Mouse (Mus musculus) limb, embryonic 11.5 days (tissue): ENCODE measurements at regions not wholly inside any gene's neighbourhood (a gene's known extent, or its start where the extent isn't known, plus 50 kb on each side); places are given as distances from the start of the nearest gene placed in this dataset.

ENCODE experiments used
- ATAC-seq: fragments of 200-750 bp; cut with Nextera tagmentation; 2 replicates; pipeline ENCODE4 v1.8.0; 2017; ENCODE audit warnings: low read depth; ENCODE audit not compliant: insufficient number of reproducible peaks, low FRiP score, low TSS enrichment
- DNase-seq: peaks from one replicate; pipeline ENCODE4 v3.0.0-alpha.2; 2015; ENCODE audit warnings: low spot score
- H3K27ac ChIP-seq: fragments of 300-500 bp; sonication (generic); replicated peaks from 2 replicates; pipeline ENCODE4 v1.5.1; 2014; ENCODE audit warnings: low read depth, mild to moderate bottlenecking, low read length
- H3K27me3 ChIP-seq: fragments of 300-500 bp; sonication (generic); 2 replicates; pipeline ENCODE4 v1.6.1; 2014; ENCODE audit warnings: mild to moderate bottlenecking, low read length, mixed read lengths; ENCODE audit not compliant: control insufficient read depth, insufficient read depth
- H3K36me3 ChIP-seq: fragments of 300-500 bp; sonication (generic); 2 replicates; pipeline ENCODE4 v1.6.1; 2014; ENCODE audit warnings: mild to moderate bottlenecking, low read length, moderate library complexity, mixed read lengths; ENCODE audit not compliant: control insufficient read depth, insufficient read depth
- H3K4me1 ChIP-seq: fragments of 300-500 bp; sonication (generic); 2 replicates; pipeline ENCODE4 v1.6.1; 2014; ENCODE audit warnings: low read length, mixed read lengths; ENCODE audit not compliant: control insufficient read depth, insufficient read depth
- H3K4me2 ChIP-seq: fragments of 300-500 bp; sonication (generic); 2 replicates; pipeline ENCODE4 v1.6.1; 2014; ENCODE audit warnings: low read depth, mild to moderate bottlenecking, moderate library complexity; ENCODE audit not compliant: severe bottlenecking
- H3K4me3 ChIP-seq: fragments of 300-500 bp; sonication (generic); 2 replicates; pipeline ENCODE4 v1.5.1; 2014; ENCODE audit warnings: low read depth, low read length
- H3K9ac ChIP-seq: fragments of 300-500 bp; sonication (generic); 2 replicates; pipeline ENCODE4 v1.6.1; 2014; ENCODE audit warnings: mild to moderate bottlenecking, low read length
- H3K9me3 ChIP-seq: fragments of 300-500 bp; sonication (generic); 2 replicates; pipeline ENCODE4 v1.6.1; 2016; ENCODE audit warnings: low read length; ENCODE audit not compliant: control insufficient read depth
- WGBS: fragments of 180-500 bp; shearing (Covaris S2); extraction: QIAGEN DNeasy Blood & Tissue Kit; methylation state at CpG from one replicate; pipeline ENCODE4 v1.1.7; 2014; 5-methylcytosine and 5-hydroxymethylcytosine counted together

- H3K4me3 ChIP-seq, result no peak overlapping the region
- H3K27ac ChIP-seq, result no peak overlapping the region
- DNase-seq (no peak), ATAC-seq (no peak)
- H3K9ac ChIP-seq, result no peak overlapping the region
- no peaks in the 10 kb centered on the region for H3K36me3 ChIP-seq
- no peak overlapping the region for H3K4me2 ChIP-seq
- no peaks in the 10 kb centered on the region; the same call in 1 of the 2 replicates for H3K4me1 ChIP-seq
- WGBS, result 41% methylated on average over 11 of the region's 11 CpGs
- H3K9me3 ChIP-seq, result no peaks in the 10 kb centered on the region
- H3K27me3 ChIP-seq, result no peaks in the 10 kb centered on the region
Measured at GRCm38 (mm10) chr3:130996786-130997185, 113.5 kb upstream of the Lef1 start.

GRCm38 (mm10) chr3:130991971-130992370, 118.3 kb upstream of the Lef1 start:
- no peaks in the 10 kb centered on the region for H3K4me1 ChIP-seq
- H3K4me2 ChIP-seq, result no peak overlapping the region
- H3K36me3 ChIP-seq, result no peaks in the 10 kb centered on the region
- ATAC-seq (no peak), DNase-seq (no peak)
- H3K9me3 ChIP-seq, result no peaks in the 10 kb centered on the region
- no peaks in the 10 kb centered on the region for H3K27me3 ChIP-seq
- no peak overlapping the region for H3K9ac ChIP-seq
- no peak overlapping the region for H3K27ac ChIP-seq
- WGBS, result 65% methylated on average over 9 of the region's 9 CpGs
- H3K4me3 ChIP-seq, result no peak overlapping the region

GRCm38 (mm10) chr3:130986708-130987107, 123.6 kb upstream of the Lef1 start:
- DNase-seq (no peak), ATAC-seq (no peak)
- WGBS, result 91% methylated on average over 2 of the region's 2 CpGs
- Histone ChIP-seq H3K9ac (no peak overlapping the region), H3K4me1 (no peaks in the 10 kb centered on the region), H3K4me3 (no peak overlapping the region), H3K27me3 (no peaks in the 10 kb centered on the region), H3K4me2 (no peak overlapping the region), H3K36me3 (no peaks in the 10 kb centered on the region), H3K9me3 (no peaks in the 10 kb centered on the region), H3K27ac (no peak overlapping the region)

GRCm38 (mm10) chr3:130986101-130986500, 124.2 kb upstream of the Lef1 start:
- H3K9ac ChIP-seq, result no peak overlapping the region

GRCm38 (mm10) chr3:130981566-130981965, 128.7 kb upstream of the Lef1 start:
- Histone ChIP-seq H3K9me3 (no peaks in the 10 kb centered on the region), H3K4me1 (0 out of 2 replicates have a peak, but pooled peaks cover 2% of the 10 kb centered on the region), H3K27ac (no peak overlapping the region), H3K27me3 (no peaks in the 10 kb centered on the region), H3K9ac (no peak overlapping the region), H3K36me3 (no peaks in the 10 kb centered on the region), H3K4me2 (no peak overlapping the region), H3K4me3 (no peak overlapping the region)
- DNase-seq (no peak), ATAC-seq (no peak)

More at GRCm38 (mm10) chr3:130986101-130986500, 124.2 kb upstream of the Lef1 start:
- no peak for ATAC-seq
- H3K36me3 ChIP-seq, result no peaks in the 10 kb centered on the region
- no peak overlapping the region for H3K4me2 ChIP-seq
- 91% methylated on average over 2 of the region's 2 CpGs for WGBS
- no peak for DNase-seq
- H3K4me1 ChIP-seq, result no peaks in the 10 kb centered on the region
- H3K4me3 ChIP-seq, result no peak overlapping the region
- no peaks in the 10 kb centered on the region for H3K27me3 ChIP-seq
- no peak overlapping the region for H3K27ac ChIP-seq
- H3K9me3 ChIP-seq, result no peaks in the 10 kb centered on the region

- H3K27me3 ChIP-seq, result no peaks in the 10 kb centered on the region
- 73% methylated on average over 14 of the region's 14 CpGs for WGBS
- 0 out of 2 replicates have a peak, but pooled peaks cover 2% of the 10 kb centered on the region for H3K4me1 ChIP-seq
- H3K27ac ChIP-seq, result no peak overlapping the region
- H3K36me3 ChIP-seq, result no peaks in the 10 kb centered on the region
- H3K9me3 ChIP-seq, result no peaks in the 10 kb centered on the region
- ATAC-seq, result no peak
- no peak overlapping the region for H3K4me2 ChIP-seq
- H3K9ac ChIP-seq, result no peak overlapping the region
- H3K4me3 ChIP-seq, result no peak overlapping the region
- DNase-seq, result no peak
Measured at GRCm38 (mm10) chr3:130978986-130979642, 131.2 kb upstream of the Lef1 start.

- H3K4me1 ChIP-seq, result 0 out of 2 replicates have a peak, but pooled peaks cover 2% of the 10 kb centered on the region
- no peak for DNase-seq
- WGBS, result 48% methylated on average over 13 of the region's 13 CpGs
- no peaks in the 10 kb centered on the region for H3K36me3 ChIP-seq
- no peak for ATAC-seq
- H3K27ac ChIP-seq, result no peak overlapping the region
- no peaks in the 10 kb centered on the region for H3K9me3 ChIP-seq
- H3K4me2 ChIP-seq, result no peak overlapping the region
- H3K4me3 ChIP-seq, result no peak overlapping the region
- no peaks in the 10 kb centered on the region for H3K27me3 ChIP-seq
- H3K9ac ChIP-seq, result no peak overlapping the region
Measured at GRCm38 (mm10) chr3:130977921-130978700, 132.2 kb upstream of the Lef1 start.

- Histone ChIP-seq H3K27ac (no peak overlapping the region), H3K36me3 (no peaks in the 10 kb centered on the region), H3K9me3 (no peaks in the 10 kb centered on the region), H3K4me3 (no peak overlapping the region), H3K4me2 (no peak overlapping the region), H3K27me3 (no peaks in the 10 kb centered on the region), H3K4me1 (0 out of 2 replicates have a peak, but pooled peaks cover 2% of the 10 kb centered on the region), H3K9ac (no peak overlapping the region)
- DNase-seq (no peak), ATAC-seq (no peak)
- whole genome bisulfite sequencing, result 61% methylated on average over 5 of the region's 5 CpGs
Measured at GRCm38 (mm10) chr3:130976206-130976605, 134.1 kb upstream of the Lef1 start.
